Mouse (Mus musculus) cerebral cortex, adult 2 months (tissue): Measurements from ENCODE around the gene Olfr1143.

Source experiments
- WGBS: fragments of 180-500 bp; shearing (Covaris S2); methylation state at CpG from one replicate; pipeline ENCODE4 v1.1.7; 2018; 5-methylcytosine and 5-hydroxymethylcytosine counted together

Gene Olfr1143

GRCm38 (mm10) chr2:87800292-87800691 lies at the start of gene Olfr1143:
Gene Olfr1143, plus strand, starts transcription at chr2:87800592.

DNA sequence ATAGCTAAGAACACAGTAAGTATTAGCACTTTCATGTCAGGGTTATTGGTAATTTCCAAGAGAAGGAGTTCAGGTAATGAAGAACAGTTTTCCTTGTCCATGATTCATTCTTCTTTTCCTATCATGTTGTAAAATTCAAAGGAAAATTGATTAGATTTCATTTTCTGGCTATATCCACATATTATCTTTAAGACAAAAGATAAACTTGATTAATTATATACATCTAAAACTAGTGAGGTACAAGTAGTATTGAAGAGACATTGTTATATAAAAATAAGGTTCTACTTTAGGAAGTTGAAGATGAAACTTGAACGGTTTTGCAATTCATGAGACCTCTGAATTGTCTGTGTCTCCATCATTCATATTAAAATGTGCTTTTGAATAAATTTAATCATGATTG lies 46.5 kb upstream of the Olfr1143 start, which contains the start of gene Olfr1141:
TSS of gene Olfr1141 (minus strand) at position 101 of the 400 bp plus-strand sequence.
- 70% methylated on average over 1 of the region's 1 CpGs for WGBS

DNA sequence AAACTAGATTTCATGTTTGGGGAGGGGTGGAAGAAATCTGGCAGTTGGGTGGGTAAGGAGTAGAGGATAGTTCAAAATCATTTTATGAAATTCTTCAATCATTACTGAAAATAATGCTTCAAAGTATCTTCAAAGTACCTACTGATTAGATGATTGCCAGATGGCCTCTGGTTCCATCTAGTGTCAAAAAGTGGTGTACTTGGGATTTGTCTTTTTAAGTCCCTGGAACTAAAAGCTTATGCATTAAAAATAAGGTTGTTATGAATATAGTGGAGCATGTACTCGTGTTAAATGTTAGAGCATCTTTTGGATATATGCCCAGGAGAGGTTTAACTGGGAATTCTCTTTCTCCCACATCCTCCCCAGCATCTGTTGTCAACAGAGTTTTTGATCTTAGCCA lies 24.2 kb upstream of the Olfr1143 start:
- WGBS = 11% methylated on average over 1 of the region's 1 CpGs

DNA sequence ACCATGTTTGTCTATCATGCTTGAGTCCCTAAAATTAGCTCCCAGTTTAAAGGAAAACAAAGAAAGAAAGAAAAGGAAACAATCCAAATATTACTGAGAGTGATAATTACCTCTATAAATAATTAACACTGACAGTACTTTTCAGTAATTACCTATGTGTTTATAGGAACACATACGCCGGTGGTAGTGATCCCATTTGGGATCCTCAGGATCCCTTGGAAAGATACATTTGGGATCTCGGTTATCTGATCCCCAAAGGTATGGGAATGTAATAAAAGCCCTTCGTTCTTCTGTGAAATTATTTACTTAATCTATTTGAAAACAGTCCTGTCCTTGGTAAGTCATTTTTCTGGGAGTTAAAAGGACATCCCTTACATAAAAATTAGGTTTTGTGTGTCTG lies 21.2 kb upstream of the Olfr1143 start, which contains the start of gene Olfr152:
TSS of gene Olfr152 (plus strand) at position 301 of the 400 bp plus-strand sequence.
- WGBS = 75% methylated on average over 4 of the region's 4 CpGs

DNA sequence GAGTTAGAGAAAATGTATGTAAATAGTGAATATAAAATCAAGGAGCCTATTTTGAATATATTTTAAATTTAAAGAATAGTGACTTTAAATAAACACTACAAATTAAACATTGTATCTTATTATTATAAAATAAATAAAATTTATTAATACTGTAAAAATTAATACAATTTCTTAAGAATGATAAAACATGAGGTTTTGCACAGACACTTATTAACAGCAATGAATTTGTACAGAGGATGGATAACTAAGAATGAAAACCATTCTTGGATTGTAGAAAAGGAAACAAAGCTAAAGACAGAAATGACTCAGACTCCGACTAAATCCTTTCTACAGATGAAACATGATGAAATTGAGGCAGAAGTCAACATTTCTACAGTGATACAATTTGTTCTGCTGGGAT lies 9.1 kb downstream of the Olfr1143 start, which contains the start of gene Olfr1145:
TSS of gene Olfr1145 (plus strand) at position 301 of the 400 bp plus-strand sequence.
- 66% methylated on average over 1 of the region's 1 CpGs for WGBS

DNA sequence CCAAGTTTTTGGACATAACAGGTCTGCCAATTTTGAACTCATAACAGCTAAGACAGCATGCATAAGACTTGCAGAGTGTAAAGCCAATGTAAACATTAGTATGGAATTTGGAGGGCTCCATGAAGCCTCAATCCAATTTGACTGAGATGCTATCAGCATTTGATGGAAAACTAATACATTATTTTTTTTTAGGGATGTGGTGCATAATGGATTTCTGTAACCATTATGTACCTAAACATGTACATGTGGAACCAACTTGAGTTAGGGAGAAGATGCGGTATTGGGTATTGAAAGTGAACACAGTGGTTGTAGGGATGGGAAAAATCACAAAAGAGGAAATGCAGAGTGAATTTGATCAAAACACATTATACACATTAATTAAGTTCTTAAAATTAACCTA lies 29.8 kb downstream of the Olfr1143 start, which contains the start of gene Olfr1148:
TSS of gene Olfr1148 (plus strand) at position 301 of the 400 bp plus-strand sequence.
- WGBS = 93% methylated on average over 1 of the region's 1 CpGs

- WGBS = 80% methylated on average over 1 of the region's 1 CpGs
These were observed 43.3 kb downstream of the Olfr1143 start, which contains the start of gene Olfr1150-ps1 for GRCm38 (mm10) chr2:87843693-87844092. Gene Olfr1150-ps1, plus strand, starts transcription at chr2:87843993.
